Mouse (Mus musculus): ENCODE measurements around the gene Gm17268. TPM values are rescaled to one million over a fixed set of nuclear protein-coding genes. Genes with fewer than 3 reads are reported as not detected.

The Gm17268 gene
- polyA plus RNA-seq, 2 experiments: not detected

DNA sequence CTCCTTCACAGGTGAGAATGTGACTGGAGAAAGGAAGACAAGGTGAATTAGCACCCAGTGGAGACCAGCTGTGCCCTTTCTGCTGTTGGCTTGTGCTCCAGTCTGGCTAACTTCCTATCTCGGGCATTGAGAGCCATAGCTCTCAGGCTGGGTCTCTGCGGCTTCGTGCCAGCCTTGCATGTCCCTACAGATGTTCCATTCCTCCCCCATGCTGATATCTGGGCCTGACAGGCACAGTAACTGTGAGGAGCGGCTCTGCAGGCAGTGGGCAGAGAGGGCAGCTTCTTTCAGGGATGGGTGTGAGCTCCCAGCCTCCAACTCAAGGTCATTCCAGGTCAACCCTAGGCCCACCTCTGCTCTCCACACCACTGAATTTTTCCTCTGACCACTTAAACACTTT, 38.9 kb downstream of the Gm17268 start:
- ATAC-seq (ENCODE audit: low FRiP score, low read depth) (no peak), DNase-seq (ENCODE audit: low spot score) (no peak)
- TF ChIP-seq POLR2A (IDR thresholded peaks at IDR 0.05; ENCODE audit: borderline replicate concordance, extremely low read depth, insufficient read depth, insufficient read length): no peak
- Histone ChIP-seq H3K9ac (ENCODE audit: low read depth, low read length, severe bottlenecking) (no peak overlapping the region), H3K27ac (replicated peaks; ENCODE audit: low read depth, low read length) (no peak overlapping the region), H3K4me1 (ENCODE audit: control insufficient read depth, insufficient read depth, low read length) (0 out of 2 replicates have a peak, but pooled peaks cover 3% of the 10 kb centered on the region), H3K4me2 (replicated peaks; ENCODE audit: low read depth, low read length, severe bottlenecking) (no peak overlapping the region), H3K4me3 (replicated peaks; ENCODE audit: low read length) (no peak overlapping the region), H3K9me3 (ENCODE audit: control insufficient read depth, low read length) (no peaks in the 10 kb centered on the region), H3K36me3 (ENCODE audit: control insufficient read depth, insufficient read depth, low read length) (no peaks in the 10 kb centered on the region), H3K27me3 (ENCODE audit: control insufficient read depth, insufficient read depth, low read length) (0 out of 2 replicates have a peak, but pooled peaks cover 3% of the 10 kb centered on the region)
- 78% methylated on average over 4 of the region's 4 CpGs for WGBS

DNA sequence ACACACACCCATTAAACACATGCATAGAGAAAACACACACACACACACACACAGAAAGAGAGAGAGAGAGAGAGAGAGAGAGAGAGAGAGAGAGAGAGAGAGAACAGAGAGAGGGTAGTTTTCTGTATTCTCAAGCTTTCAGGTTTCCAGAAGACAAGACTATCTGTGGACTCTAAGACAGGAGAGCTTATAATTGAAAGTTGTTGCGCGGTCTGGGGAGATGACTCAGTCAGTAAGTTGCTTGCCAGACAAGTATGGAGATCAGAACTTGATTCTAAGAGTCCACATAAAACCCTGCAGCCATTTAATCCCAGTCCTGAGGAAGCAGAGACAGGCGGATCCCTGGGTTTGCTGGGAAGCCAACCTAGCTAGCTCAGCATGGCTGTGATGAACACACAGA, 39.7 kb downstream of the Gm17268 start:
- H3K4me2 ChIP-seq (replicated peaks; ENCODE audit: low read depth, low read length, severe bottlenecking): no peak overlapping the region
- no peak for TF ChIP-seq POLR2A (IDR thresholded peaks at IDR 0.05; ENCODE audit: borderline replicate concordance, extremely low read depth, insufficient read depth, insufficient read length)
- H3K4me3 ChIP-seq (replicated peaks; ENCODE audit: low read length): no peak overlapping the region
- H3K4me1 ChIP-seq (ENCODE audit: control insufficient read depth, insufficient read depth, low read length): 0 out of 2 replicates have a peak, but pooled peaks cover 3% of the 10 kb centered on the region
- ATAC-seq (ENCODE audit: low FRiP score, low read depth) (no peak), DNase-seq (ENCODE audit: low spot score) (no peak)
- no peaks in the 10 kb centered on the region for H3K36me3 ChIP-seq (ENCODE audit: control insufficient read depth, insufficient read depth, low read length)
- H3K27me3 ChIP-seq (ENCODE audit: control insufficient read depth, insufficient read depth, low read length): 0 out of 2 replicates have a peak, but pooled peaks cover 3% of the 10 kb centered on the region
- no peak overlapping the region for H3K9ac ChIP-seq (ENCODE audit: low read depth, low read length, severe bottlenecking)
- H3K9me3 ChIP-seq (ENCODE audit: control insufficient read depth, low read length): no peaks in the 10 kb centered on the region
- WGBS: 91% methylated on average over 3 of the region's 3 CpGs
- no peak overlapping the region for H3K27ac ChIP-seq (replicated peaks; ENCODE audit: low read depth, low read length)

DNA sequence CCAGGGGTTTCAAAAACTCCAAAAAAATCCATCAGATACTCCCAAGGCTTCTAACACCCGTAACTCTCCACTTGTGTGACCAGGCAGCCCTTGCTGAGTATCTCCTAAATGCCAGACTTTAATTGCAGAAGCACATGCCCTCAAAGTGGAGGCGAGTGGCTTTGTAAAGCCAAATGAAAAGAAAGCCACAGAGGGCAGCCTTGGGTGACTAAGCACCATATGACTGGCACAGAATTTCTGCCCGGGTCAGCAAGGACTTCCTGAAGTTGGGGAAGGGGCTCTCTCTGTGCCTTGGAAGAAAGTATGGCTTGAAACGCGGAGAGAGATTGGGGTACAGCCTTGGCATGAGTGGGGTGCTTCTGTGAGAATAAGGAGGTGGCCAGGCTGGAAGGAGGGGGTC, 41.3 kb downstream of the Gm17268 start:
- TF ChIP-seq POLR2A (IDR thresholded peaks at IDR 0.05; ENCODE audit: borderline replicate concordance, extremely low read depth, insufficient read depth, insufficient read length): no peak
- Histone ChIP-seq H3K9me3 (ENCODE audit: control insufficient read depth, low read length) (no peaks in the 10 kb centered on the region), H3K36me3 (ENCODE audit: control insufficient read depth, insufficient read depth, low read length) (no peaks in the 10 kb centered on the region), H3K4me1 (ENCODE audit: control insufficient read depth, insufficient read depth, low read length) (0 out of 2 replicates have a peak, but pooled peaks cover 3% of the 10 kb centered on the region), H3K27me3 (ENCODE audit: control insufficient read depth, insufficient read depth, low read length) (0 out of 2 replicates have a peak, but pooled peaks cover 3% of the 10 kb centered on the region), H3K4me3 (replicated peaks; ENCODE audit: low read length) (no peak overlapping the region), H3K27ac (replicated peaks; ENCODE audit: low read depth, low read length) (no peak overlapping the region), H3K9ac (ENCODE audit: low read depth, low read length, severe bottlenecking) (no peak overlapping the region), H3K4me2 (replicated peaks; ENCODE audit: low read depth, low read length, severe bottlenecking) (no peak overlapping the region)
- no peak for DNase-seq (ENCODE audit: low spot score)
- 86% methylated on average over 5 of the region's 5 CpGs for WGBS
- ATAC-seq (ENCODE audit: low FRiP score, low read depth): no peak

DNA sequence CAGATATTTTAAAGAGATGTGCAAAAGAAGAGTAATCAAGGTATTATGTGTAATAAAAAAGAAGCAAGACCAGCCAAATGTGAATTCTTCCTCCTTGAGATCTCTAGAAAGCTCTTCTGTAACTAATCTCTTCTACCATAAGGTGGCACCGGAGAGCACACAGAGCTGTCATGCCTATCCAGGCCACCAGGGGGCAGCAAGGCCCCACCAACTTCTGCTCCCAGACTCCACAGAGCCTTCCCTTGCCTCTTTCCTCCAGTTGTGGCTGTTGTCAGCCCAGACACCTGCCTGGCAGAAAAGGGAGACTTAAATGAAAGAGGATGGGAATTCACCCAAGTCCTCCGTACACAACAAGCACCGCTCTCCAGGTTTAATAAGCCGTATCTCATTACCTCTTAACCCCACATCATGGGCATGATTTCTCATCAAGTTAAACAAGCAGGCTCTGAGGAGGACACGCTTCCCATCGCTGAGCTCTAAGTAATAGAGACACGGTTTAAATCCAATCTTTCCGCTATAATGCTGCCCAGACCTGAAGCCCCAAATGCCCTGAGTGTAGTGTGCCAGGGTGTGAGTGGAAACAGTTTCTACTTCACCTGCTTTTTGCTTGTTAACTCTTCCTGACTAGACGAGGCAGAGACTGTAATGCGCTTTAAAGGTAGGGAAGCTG, 42.1 kb downstream of the Gm17268 start:
- Histone ChIP-seq H3K9me3 (ENCODE audit: control insufficient read depth, low read length) (no peaks in the 10 kb centered on the region), H3K27me3 (ENCODE audit: control insufficient read depth, insufficient read depth, low read length) (0 out of 2 replicates have a peak, but pooled peaks cover 3% of the 10 kb centered on the region), H3K27ac (replicated peaks; ENCODE audit: low read depth, low read length) (no peak overlapping the region), H3K4me3 (replicated peaks; ENCODE audit: low read length) (no peak overlapping the region), H3K4me1 (ENCODE audit: control insufficient read depth, insufficient read depth, low read length) (0 out of 2 replicates have a peak, but pooled peaks cover 3% of the 10 kb centered on the region), H3K9ac (ENCODE audit: low read depth, low read length, severe bottlenecking) (no peak overlapping the region), H3K36me3 (ENCODE audit: control insufficient read depth, insufficient read depth, low read length) (no peaks in the 10 kb centered on the region), H3K4me2 (replicated peaks; ENCODE audit: low read depth, low read length, severe bottlenecking) (no peak overlapping the region)
- DNase-seq (ENCODE audit: low spot score): peak; percentile 48
- TF ChIP-seq POLR2A (IDR thresholded peaks at IDR 0.05; ENCODE audit: borderline replicate concordance, extremely low read depth, insufficient read depth, insufficient read length): peak; percentile 26; the same call in 1 of the 2 replicates
- WGBS: 59% methylated on average over 10 of the region's 10 CpGs
- ATAC-seq (ENCODE audit: low FRiP score, low read depth): 0 out of 2 replicates have a peak, but pooled peaks have one; percentile 50

GRCm38 (mm10) chr11:81983146-81983545, 55.2 kb downstream of the Gm17268 start:
- no peak overlapping the region for H3K27ac ChIP-seq (replicated peaks; ENCODE audit: low read depth, low read length)
- 35% methylated on average over 5 of the region's 5 CpGs for WGBS
- TF ChIP-seq POLR2A (IDR thresholded peaks at IDR 0.05; ENCODE audit: borderline replicate concordance, extremely low read depth, insufficient read depth, insufficient read length): no peak
- no peaks in the 10 kb centered on the region for H3K36me3 ChIP-seq (ENCODE audit: control insufficient read depth, insufficient read depth, low read length)
- H3K9ac ChIP-seq (ENCODE audit: low read depth, low read length, severe bottlenecking): no peak overlapping the region
- no peaks in the 10 kb centered on the region for H3K9me3 ChIP-seq (ENCODE audit: control insufficient read depth, low read length)
- ATAC-seq (ENCODE audit: low FRiP score, low read depth) (no peak), DNase-seq (ENCODE audit: low spot score) (peak; percentile 75)
- peaks cover 4% of the 10 kb centered on the region for H3K4me1 ChIP-seq (ENCODE audit: control insufficient read depth, insufficient read depth, low read length)
- no peaks in the 10 kb centered on the region for H3K27me3 ChIP-seq (ENCODE audit: control insufficient read depth, insufficient read depth, low read length)
- no peak overlapping the region for H3K4me2 ChIP-seq (replicated peaks; ENCODE audit: low read depth, low read length, severe bottlenecking)
- H3K4me3 ChIP-seq (replicated peaks; ENCODE audit: low read length): no peak overlapping the region

All from limb, embryonic 14.5 days (tissue).